Comparison of ENCODE assay signal across 23 mouse cellular contexts in genomic region chr8:124329690-124330089, GRCm38 (mm10).
DNase-seq lines count a peak whose midpoint lies in the region; ATAC-seq lines count a peak whose summit lies in the region.
"Had no signal": no experiment of that assay in that cellular context is flagged by ENCODE, and none has a peak within 500 bp of the region (broad histone marks: within the 10 kb centered on the region; RNA-seq: fewer than 3 reads in every experiment).

No protein-coding gene starts in this region.

- no peak for DNase-seq in heart, embryonic 10.5 days (ENCODE audit: low spot score)
- DNase-seq in heart, postnatal 25 days (ENCODE audit: low spot score) = no peak
- DNase-seq in midbrain, embryonic 11.5 days (ENCODE audit: low spot score, missing footprints) = no peak
- peak; percentile 33 for DNase-seq in embryonic facial prominence, embryonic 10.5 days (ENCODE audit: low spot score)
- DNase-seq in ovary, adult 18-20 months (ENCODE audit: low spot score) = no peak
- DNase-seq in kidney, postnatal 10 days = no peak
- DNase-seq: B cell, adult 2 months; gastrocnemius, postnatal 25 days; heart, adult 11 months; heart, postnatal 10 days; kidney, adult 2 months; kidney, postnatal 4 days; liver, postnatal 0 days; right cerebral cortex, postnatal 14 days had no signal

- peak; percentile 63 for ATAC-seq in midbrain, embryonic 11.5 days (ENCODE audit: low FRiP score)
- no peak for ATAC-seq in midbrain, embryonic 16.5 days
- no peak for ATAC-seq in hindbrain, embryonic 13.5 days (ENCODE audit: low FRiP score)
- ATAC-seq: intestine, embryonic 15.5 days; liver, embryonic 12.5 days; liver, postnatal 0 days had no signal

- H3K27ac ChIP-seq in heart, embryonic 10.5 days = peak overlapping the region; percentile 17; the same call in 1 of the 2 replicates
- H3K27ac ChIP-seq in midbrain, embryonic 11.5 days (ENCODE audit: low read depth, low read length) = no peak overlapping the region
- no peak overlapping the region for H3K27ac ChIP-seq in midbrain, embryonic 16.5 days (ENCODE audit: low read length)
- peak overlapping the region; percentile 16; the same call in 1 of the 2 replicates for H3K27ac ChIP-seq in embryonic facial prominence, embryonic 10.5 days (replicated peaks)
- H3K27ac ChIP-seq in hindbrain, embryonic 13.5 days = peak overlapping the region; percentile 52; the same call in 1 of the 2 replicates
- H3K27ac ChIP-seq: intestine, embryonic 15.5 days; liver, embryonic 12.5 days; stomach, embryonic 15.5 days had no signal

- peaks cover 6% of the 10 kb centered on the region; the same call in 1 of the 2 replicates for H3K27me3 ChIP-seq in heart, embryonic 10.5 days (ENCODE audit: insufficient read depth, poor library complexity, severe bottlenecking)
- no peaks in the 10 kb centered on the region for H3K27me3 ChIP-seq in midbrain, embryonic 11.5 days (ENCODE audit: control insufficient read depth, insufficient read depth, low read length)
- H3K27me3 ChIP-seq in midbrain, embryonic 16.5 days (ENCODE audit: control insufficient read depth, insufficient read depth, low read depth, low read length) = no peaks in the 10 kb centered on the region
- no peaks in the 10 kb centered on the region for H3K27me3 ChIP-seq in embryonic facial prominence, embryonic 10.5 days (replicated peaks; ENCODE audit: low read depth, poor library complexity, severe bottlenecking)
- H3K27me3 ChIP-seq in hindbrain, embryonic 13.5 days = no peaks in the 10 kb centered on the region
- H3K27me3 ChIP-seq: forebrain, embryonic 12.5 days; heart, embryonic 12.5 days; hindbrain, embryonic 15.5 days; intestine, embryonic 15.5 days; liver, embryonic 12.5 days; stomach, embryonic 15.5 days had no signal

- H3K36me3 ChIP-seq in heart, embryonic 10.5 days = peaks cover 94% of the 10 kb centered on the region
- H3K36me3 ChIP-seq in midbrain, embryonic 11.5 days (ENCODE audit: control insufficient read depth, insufficient read depth, low read length) = peaks cover 13% of the 10 kb centered on the region; the same call in 1 of the 2 replicates
- H3K36me3 ChIP-seq in midbrain, embryonic 16.5 days (ENCODE audit: control insufficient read depth, insufficient read depth, low read length) = peaks cover 15% of the 10 kb centered on the region; the same call in 1 of the 2 replicates
- peaks cover 94% of the 10 kb centered on the region for H3K36me3 ChIP-seq in embryonic facial prominence, embryonic 10.5 days (replicated peaks)
- H3K36me3 ChIP-seq in hindbrain, embryonic 13.5 days = peaks cover 80% of the 10 kb centered on the region

- 76% methylated on average over 10 of the region's 10 CpGs for WGBS in heart, embryonic 10.5 days
- WGBS in midbrain, embryonic 11.5 days = 63% methylated on average over 10 of the region's 10 CpGs
- 36% methylated on average over 10 of the region's 10 CpGs for WGBS in midbrain, embryonic 16.5 days
- 67% methylated on average over 10 of the region's 10 CpGs for WGBS in embryonic facial prominence, embryonic 10.5 days
- WGBS in hindbrain, embryonic 13.5 days = 38% methylated on average over 10 of the region's 10 CpGs

- no peak overlapping the region for H3K4me2 ChIP-seq in midbrain, embryonic 11.5 days
- no peak overlapping the region for H3K4me2 ChIP-seq in midbrain, embryonic 16.5 days (ENCODE audit: low read length)
- no peak overlapping the region for H3K4me2 ChIP-seq in hindbrain, embryonic 13.5 days
- H3K4me2 ChIP-seq: forebrain, embryonic 12.5 days; heart, embryonic 12.5 days; hindbrain, embryonic 15.5 days; intestine, embryonic 15.5 days; liver, embryonic 12.5 days; stomach, embryonic 15.5 days had no signal

- H3K9me3 ChIP-seq in heart, embryonic 10.5 days = no peaks in the 10 kb centered on the region
- H3K9me3 ChIP-seq in midbrain, embryonic 11.5 days (ENCODE audit: control insufficient read depth, low read length) = no peaks in the 10 kb centered on the region
- H3K9me3 ChIP-seq in midbrain, embryonic 16.5 days (replicated peaks; ENCODE audit: control insufficient read depth, low read length, poor library complexity, severe bottlenecking) = no peaks in the 10 kb centered on the region
- no peaks in the 10 kb centered on the region for H3K9me3 ChIP-seq in embryonic facial prominence, embryonic 10.5 days
- H3K9me3 ChIP-seq in hindbrain, embryonic 13.5 days = no peaks in the 10 kb centered on the region
- H3K9me3 ChIP-seq: forebrain, embryonic 12.5 days; heart, embryonic 12.5 days; hindbrain, embryonic 15.5 days; intestine, embryonic 15.5 days; liver, embryonic 12.5 days; stomach, embryonic 15.5 days had no signal

- H3K9ac ChIP-seq in midbrain, embryonic 11.5 days (ENCODE audit: low read length) = no peak overlapping the region
- H3K9ac ChIP-seq in midbrain, embryonic 16.5 days (ENCODE audit: low read depth, low read length) = no peak overlapping the region
- H3K9ac ChIP-seq in hindbrain, embryonic 13.5 days = no peak overlapping the region
- H3K9ac ChIP-seq: forebrain, embryonic 12.5 days; heart, embryonic 12.5 days; hindbrain, embryonic 15.5 days; intestine, embryonic 15.5 days; liver, embryonic 12.5 days; liver, postnatal 0 days; stomach, embryonic 15.5 days had no signal

- intact Hi-C loops in heart, postnatal 25 days (cut with DNase I) = no loop called here

- H3K4me3 ChIP-seq in heart, embryonic 10.5 days = no peak overlapping the region
- H3K4me3 ChIP-seq in midbrain, embryonic 11.5 days (ENCODE audit: low read depth, low read length) = no peak overlapping the region
- H3K4me3 ChIP-seq in midbrain, embryonic 16.5 days (ENCODE audit: low read depth, low read length) = no peak overlapping the region
- no peak overlapping the region for H3K4me3 ChIP-seq in embryonic facial prominence, embryonic 10.5 days
- H3K4me3 ChIP-seq in hindbrain, embryonic 13.5 days = no peak overlapping the region
- H3K4me3 ChIP-seq: erythroblast, embryonic 14.5 days; forebrain, embryonic 12.5 days; heart, embryonic 12.5 days; hindbrain, embryonic 15.5 days; intestine, embryonic 15.5 days; liver, embryonic 12.5 days; stomach, embryonic 15.5 days had no signal

- peaks cover 27% of the 10 kb centered on the region for H3K4me1 ChIP-seq in heart, embryonic 10.5 days
- peaks cover 7% of the 10 kb centered on the region; the same call in 1 of the 2 replicates for H3K4me1 ChIP-seq in midbrain, embryonic 11.5 days (ENCODE audit: control insufficient read depth, insufficient read depth, low read length)
- no peaks in the 10 kb centered on the region for H3K4me1 ChIP-seq in midbrain, embryonic 16.5 days (ENCODE audit: control insufficient read depth, insufficient read depth, low read length)
- peaks cover 26% of the 10 kb centered on the region for H3K4me1 ChIP-seq in embryonic facial prominence, embryonic 10.5 days
- H3K4me1 ChIP-seq in hindbrain, embryonic 13.5 days (replicated peaks) = peaks cover 20% of the 10 kb centered on the region
- H3K4me1 ChIP-seq: hindbrain, embryonic 15.5 days; intestine, embryonic 15.5 days; liver, embryonic 12.5 days; stomach, embryonic 15.5 days had no signal

Comparison
In these comparisons a context has a peak if more than half of its experiments do, and no peak if none do; other contexts are left out.
1. H3K27ac ChIP-seq: peak in heart, embryonic 10.5 days (single experiment), embryonic facial prominence, embryonic 10.5 days (single experiment) and hindbrain, embryonic 13.5 days (single experiment); none in midbrain, embryonic 11.5 days (single experiment) and midbrain, embryonic 16.5 days (single experiment).